Mouse (Mus musculus): ENCODE data around the gene Gpalpp1.

DNA sequence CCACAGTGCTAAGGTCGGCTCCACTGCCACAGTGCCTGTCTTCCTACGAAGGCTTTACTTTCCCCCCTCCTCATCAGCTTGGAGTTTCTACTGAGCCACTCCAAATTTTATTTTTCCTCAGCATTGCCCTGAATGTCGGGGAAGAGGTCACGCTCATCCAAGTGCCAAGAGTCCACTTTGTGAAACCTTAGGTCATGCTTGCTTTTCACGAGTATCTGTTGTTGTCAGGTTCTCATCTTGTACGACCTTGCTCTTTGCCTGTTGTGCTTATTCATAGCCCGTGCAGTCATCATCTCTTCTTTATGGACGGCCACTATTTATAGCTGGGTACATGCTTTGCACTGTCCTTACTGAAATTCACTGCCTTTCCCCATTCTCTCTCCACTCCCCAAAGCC, 12.1 kb upstream of the Gpalpp1 start:
- no peak for TF ChIP-seq CTCF (IDR thresholded peaks at IDR 0.05; ENCODE audit: insufficient read depth, low read depth, low read length)
- TF ChIP-seq POLR2A (IDR thresholded peaks at IDR 0.05; ENCODE audit: insufficient read depth, low read depth, low read length): no peak

All from olfactory bulb, adult 2 months (tissue).